Mouse (Mus musculus): ENCODE measurements at regions not wholly inside any gene's neighbourhood (a gene's known extent, or its start where the extent isn't known, plus 50 kb on each side); places are given as distances from the start of the nearest gene placed in this dataset.
A peak's percentile ranks its signal among the peaks of the same experiment; 100 is the strongest.

GRCm38 (mm10) chr3:105171527-105171926, 104.9 kb downstream of the 4930564D02Rik start:
- 60% methylated on average over 5 of the region's 5 CpGs for WGBS (ENCODE audit: insufficient replicate concordance)
- DNase-seq (ENCODE audit: low read depth in 3 of 3, low spot score in 3 of 3): no peak
- no peak for TF ChIP-seq EP300 (IDR thresholded peaks at IDR 0.05; ENCODE audit: low read depth)
- no peak for TF ChIP-seq CTCF (IDR thresholded peaks at IDR 0.05; ENCODE audit: low read depth)

GRCm38 (mm10) chr3:105172054-105172453, 105.4 kb downstream of the 4930564D02Rik start:
- no peak for TF ChIP-seq CTCF (IDR thresholded peaks at IDR 0.05; ENCODE audit: low read depth)
- TF ChIP-seq EP300 (IDR thresholded peaks at IDR 0.05; ENCODE audit: low read depth): no peak

More at GRCm38 (mm10) chr3:105171527-105171926, 104.9 kb downstream of the 4930564D02Rik start:
- H3K27ac ChIP-seq: no peak overlapping the region
- no peaks in the 10 kb centered on the region for H3K4me1 ChIP-seq (replicated peaks; ENCODE audit: control insufficient read depth in 2 of 2, insufficient read depth in 2 of 2, low read length in 1 of 2)
- H3K27me3 ChIP-seq (ENCODE audit: control insufficient read depth, insufficient read depth, low read length): no peaks in the 10 kb centered on the region
- no peaks in the 10 kb centered on the region for H3K36me3 ChIP-seq (replicated peaks; ENCODE audit: control insufficient read depth, insufficient read depth, low read depth)
- H3K4me2 ChIP-seq (ENCODE audit: low read depth): no peak overlapping the region
- ATAC-seq (ENCODE audit: insufficient read depth): no peak
- no peak overlapping the region for H3K4me3 ChIP-seq (ENCODE audit: insufficient read depth in 1 of 2, low read depth in 2 of 2, low read length in 2 of 2)
- H3K9ac ChIP-seq (replicated peaks): no peak overlapping the region
- H3K9me3 ChIP-seq (ENCODE audit: control insufficient read depth, low read length): no peaks in the 10 kb centered on the region

GRCm38 (mm10) chr3:105191303-105191702, 124.7 kb downstream of the 4930564D02Rik start:
- TF ChIP-seq CTCF (IDR thresholded peaks at IDR 0.05; ENCODE audit: low read depth): no peak
- no peak for TF ChIP-seq EP300 (IDR thresholded peaks at IDR 0.05; ENCODE audit: low read depth)
- Histone ChIP-seq H3K4me3 (ENCODE audit: insufficient read depth in 1 of 2, low read depth in 2 of 2, low read length in 2 of 2) (no peak overlapping the region), H3K9me3 (ENCODE audit: control insufficient read depth, low read length) (no peaks in the 10 kb centered on the region), H3K27ac (no peak overlapping the region), H3K4me1 (replicated peaks; ENCODE audit: control insufficient read depth in 2 of 2, insufficient read depth in 2 of 2, low read length in 1 of 2) (peaks cover 0 to 8% of the 10 kb centered on the region in 2 experiments; a peak in 2 of 4 replicates), H3K27me3 (ENCODE audit: control insufficient read depth, insufficient read depth, low read length) (no peaks in the 10 kb centered on the region), H3K4me2 (ENCODE audit: low read depth) (no peak overlapping the region), H3K9ac (replicated peaks) (no peak overlapping the region), H3K36me3 (replicated peaks; ENCODE audit: control insufficient read depth, insufficient read depth, low read depth) (no peaks in the 10 kb centered on the region)
- 58% methylated on average over 7 of the region's 7 CpGs for WGBS (ENCODE audit: insufficient replicate concordance)
- DNase-seq (ENCODE audit: low read depth in 3 of 3, low spot score in 3 of 3) (no peak), ATAC-seq (ENCODE audit: insufficient read depth) (no peak)

More at GRCm38 (mm10) chr3:105172054-105172453, 105.4 kb downstream of the 4930564D02Rik start:
- no peaks in the 10 kb centered on the region for H3K4me1 ChIP-seq (replicated peaks; ENCODE audit: control insufficient read depth in 2 of 2, insufficient read depth in 2 of 2, low read length in 1 of 2)
- ATAC-seq (ENCODE audit: insufficient read depth) (no peak), DNase-seq (ENCODE audit: low read depth in 3 of 3, low spot score in 3 of 3) (no peak)
- no peak overlapping the region for H3K9ac ChIP-seq (replicated peaks)
- WGBS (ENCODE audit: insufficient replicate concordance): 45% methylated on average over 1 of the region's 1 CpGs
- H3K9me3 ChIP-seq (ENCODE audit: control insufficient read depth, low read length): no peaks in the 10 kb centered on the region
- no peak overlapping the region for H3K27ac ChIP-seq
- no peaks in the 10 kb centered on the region for H3K27me3 ChIP-seq (ENCODE audit: control insufficient read depth, insufficient read depth, low read length)
- H3K36me3 ChIP-seq (replicated peaks; ENCODE audit: control insufficient read depth, insufficient read depth, low read depth): no peaks in the 10 kb centered on the region
- H3K4me2 ChIP-seq (ENCODE audit: low read depth): no peak overlapping the region
- H3K4me3 ChIP-seq (ENCODE audit: insufficient read depth in 1 of 2, low read depth in 2 of 2, low read length in 2 of 2): no peak overlapping the region

- ATAC-seq (ENCODE audit: insufficient read depth): peak; percentile 84
These were observed 125.2 kb downstream of the 4930564D02Rik start for GRCm38 (mm10) chr3:105191830-105192229.

GRCm38 (mm10) chr3:105200735-105201134, 134.1 kb downstream of the 4930564D02Rik start:
- H3K27ac ChIP-seq: no peak overlapping the region
- WGBS (ENCODE audit: insufficient replicate concordance): 61% methylated on average over 3 of the region's 3 CpGs
- no peaks in the 10 kb centered on the region for H3K9me3 ChIP-seq (ENCODE audit: control insufficient read depth, low read length)

More at GRCm38 (mm10) chr3:105191830-105192229, 125.2 kb downstream of the 4930564D02Rik start:
- no peak for DNase-seq (ENCODE audit: low read depth in 3 of 3, low spot score in 3 of 3)
- TF ChIP-seq CTCF (IDR thresholded peaks at IDR 0.05; ENCODE audit: low read depth): no peak
- TF ChIP-seq EP300 (IDR thresholded peaks at IDR 0.05; ENCODE audit: low read depth): peak; percentile 38
- Histone ChIP-seq H3K27me3 (ENCODE audit: control insufficient read depth, insufficient read depth, low read length) (no peaks in the 10 kb centered on the region), H3K36me3 (replicated peaks; ENCODE audit: control insufficient read depth, insufficient read depth, low read depth) (no peaks in the 10 kb centered on the region), H3K4me3 (ENCODE audit: insufficient read depth in 1 of 2, low read depth in 2 of 2, low read length in 2 of 2) (no peak overlapping the region), H3K4me1 (replicated peaks; ENCODE audit: control insufficient read depth in 2 of 2, insufficient read depth in 2 of 2, low read length in 1 of 2) (peaks cover 0 to 8% of the 10 kb centered on the region in 2 experiments; a peak in 2 of 4 replicates), H3K9me3 (ENCODE audit: control insufficient read depth, low read length) (no peaks in the 10 kb centered on the region), H3K4me2 (ENCODE audit: low read depth) (no peak overlapping the region), H3K27ac (no peak overlapping the region), H3K9ac (replicated peaks) (no peak overlapping the region)
- WGBS (ENCODE audit: insufficient replicate concordance): 5% methylated on average over 7 of the region's 7 CpGs

More at GRCm38 (mm10) chr3:105200735-105201134, 134.1 kb downstream of the 4930564D02Rik start:
- DNase-seq (ENCODE audit: low read depth in 3 of 3, low spot score in 3 of 3) (no peak), ATAC-seq (ENCODE audit: insufficient read depth) (no peak)
- Histone ChIP-seq H3K4me3 (ENCODE audit: insufficient read depth in 1 of 2, low read depth in 2 of 2, low read length in 2 of 2) (no peak overlapping the region), H3K4me1 (replicated peaks; ENCODE audit: control insufficient read depth in 2 of 2, insufficient read depth in 2 of 2, low read length in 1 of 2) (no peaks in the 10 kb centered on the region), H3K36me3 (replicated peaks; ENCODE audit: control insufficient read depth, insufficient read depth, low read depth) (no peaks in the 10 kb centered on the region), H3K9ac (replicated peaks) (no peak overlapping the region), H3K4me2 (ENCODE audit: low read depth) (no peak overlapping the region), H3K27me3 (ENCODE audit: control insufficient read depth, insufficient read depth, low read length) (no peaks in the 10 kb centered on the region)
- TF ChIP-seq EP300 (IDR thresholded peaks at IDR 0.05; ENCODE audit: low read depth) (no peak), CTCF (IDR thresholded peaks at IDR 0.05; ENCODE audit: low read depth) (no peak)

All from liver, embryonic 14.5 days (tissue).